Mouse (Mus musculus) spleen, adult 2 months (tissue): ENCODE data around the gene Wfdc9.

ENCODE experiments used
- CTCF ChIP-seq: fragments of 200-500 bp; IDR thresholded peaks from 2 replicates; pipeline ENCODE4 v1.5.1; 2011; ENCODE audit warnings: mild to moderate bottlenecking, inconsistent platforms; ENCODE audit not compliant: insufficient read depth, insufficient read length, insufficient replicate concordance; ENCODE audit errors: extremely low read depth
- POLR2A ChIP-seq: fragments of 200-500 bp; IDR thresholded peaks from 2 replicates; pipeline ENCODE4 v1.6.1; 2011; ENCODE audit warnings: low read depth, low read length, inconsistent platforms

DNA sequence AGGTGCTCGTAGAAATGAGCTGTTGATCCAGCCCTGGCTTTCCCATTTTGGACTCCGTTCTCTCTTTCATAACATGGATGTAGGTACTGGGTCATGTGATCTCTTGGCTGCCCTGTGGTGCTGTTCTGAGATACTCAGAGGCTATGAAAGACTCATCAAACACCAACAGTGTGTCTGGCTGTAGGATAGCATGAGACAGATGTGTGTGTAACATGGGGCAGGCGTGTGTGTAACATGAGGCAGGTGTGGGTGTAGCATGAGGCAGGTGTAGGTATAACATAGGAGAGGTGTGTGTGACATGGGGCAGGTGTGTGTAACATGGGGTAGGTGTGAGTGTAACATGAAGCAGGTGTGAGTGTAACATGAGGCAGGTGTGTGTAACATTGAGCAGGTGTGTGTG, 41.0 kb downstream of the Wfdc9 start:
- TF ChIP-seq CTCF = no peak
- TF ChIP-seq POLR2A = no peak
